Mouse (Mus musculus): Measurements from ENCODE around the gene Nfyc. TPM values are rescaled to one million over a fixed set of nuclear protein-coding genes. Genes with fewer than 3 reads are reported as not detected.

Gene Nfyc
- total and polyA plus RNA-seq, 3 experiments, result 39.5 to 178 (median 64.8) TPM

- no peaks in the 10 kb centered on the region for H3K9me3 ChIP-seq (replicated peaks; ENCODE audit: insufficient read depth, low read length)
- H3K79me2 ChIP-seq (ENCODE audit: control insufficient read depth, insufficient read depth, low read length, poor library complexity), result no peaks in the 10 kb centered on the region
- H3K36me3 ChIP-seq (ENCODE audit: control insufficient read depth in 1 of 2, insufficient read depth in 2 of 2, low read length in 2 of 2), result no peaks in the 10 kb centered on the region
- no peak for TF ChIP-seq USF2 (IDR thresholded peaks at IDR 0.05; ENCODE audit: borderline replicate concordance in 1 of 2, insufficient read depth in 1 of 2, low read depth in 1 of 2, low read length in 2 of 2)
- peaks cover 10 to 11% of the 10 kb centered on the region in 2 experiments for H3K27me3 ChIP-seq (ENCODE audit: control insufficient read depth in 1 of 2, insufficient read depth in 2 of 2, low read length in 2 of 2)
- H3K4me1 ChIP-seq (ENCODE audit: control insufficient read depth in 1 of 2, insufficient read depth in 2 of 2, low read length in 2 of 2), result no peaks in the 10 kb centered on the region
- no peak overlapping the region for H3K27ac ChIP-seq (ENCODE audit: control insufficient read depth, low read depth, low read length)
- no peak overlapping the region for H3K9ac ChIP-seq (ENCODE audit: control insufficient read depth, low read depth, low read length, poor library complexity, severe bottlenecking)
- DNase-seq (ENCODE audit: low read depth, low spot score), result no peak
- H3K4me3 ChIP-seq (ENCODE audit: control insufficient read depth in 1 of 2, insufficient read depth in 1 of 2, low read depth in 2 of 2, low read length in 2 of 2), result no peak overlapping the region
These were observed 112.2 kb downstream of the Nfyc start for GRCm38 (mm10) chr4:120719152-120719551.

- Histone ChIP-seq H3K79me2 (ENCODE audit: control insufficient read depth, insufficient read depth, low read length, poor library complexity) (no peaks in the 10 kb centered on the region), H3K4me1 (ENCODE audit: control insufficient read depth in 1 of 2, insufficient read depth in 2 of 2, low read length in 2 of 2) (no peaks in the 10 kb centered on the region), H3K36me3 (ENCODE audit: control insufficient read depth in 1 of 2, insufficient read depth in 2 of 2, low read length in 2 of 2) (no peaks in the 10 kb centered on the region), H3K9ac (ENCODE audit: control insufficient read depth, low read depth, low read length, poor library complexity, severe bottlenecking) (no peak overlapping the region), H3K4me3 (ENCODE audit: control insufficient read depth in 1 of 2, insufficient read depth in 1 of 2, low read depth in 2 of 2, low read length in 2 of 2) (no peak overlapping the region), H3K27me3 (ENCODE audit: control insufficient read depth in 1 of 2, insufficient read depth in 2 of 2, low read length in 2 of 2) (peaks cover 0 to 5% of the 10 kb centered on the region in 2 experiments; a peak in 3 of 4 replicates), H3K27ac (ENCODE audit: control insufficient read depth, low read depth, low read length) (no peak overlapping the region), H3K9me3 (replicated peaks; ENCODE audit: insufficient read depth, low read length) (no peaks in the 10 kb centered on the region)
- TF ChIP-seq USF1 (IDR thresholded peaks at IDR 0.05; ENCODE audit: low read depth, low read length), result no peak
- TF ChIP-seq GATA1 (IDR thresholded peaks at IDR 0.05; ENCODE audit: low read depth, low read length), result no peak
- no peak for TF ChIP-seq USF2 (IDR thresholded peaks at IDR 0.05; ENCODE audit: borderline replicate concordance in 1 of 2, insufficient read depth in 1 of 2, low read depth in 1 of 2, low read length in 2 of 2)
- no peak for TF ChIP-seq E2F4 (IDR thresholded peaks at IDR 0.05; ENCODE audit: borderline replicate concordance, low read depth, low read length)
- no peak for TF ChIP-seq MEF2A (IDR thresholded peaks at IDR 0.05; ENCODE audit: extremely low read depth, insufficient replicate concordance, low read depth, low read length, poor library complexity, severe bottlenecking)
- TF ChIP-seq JUND (IDR thresholded peaks at IDR 0.05; ENCODE audit: low read depth, low read length), result no peak
- TF ChIP-seq POLR2A (IDR thresholded peaks at IDR 0.05; ENCODE audit: control insufficient read depth in 1 of 2, insufficient read depth in 1 of 2, low read depth in 1 of 2, low read length in 2 of 2, poor library complexity in 1 of 2), result no peak
- no peak for TF ChIP-seq EP300 (IDR thresholded peaks at IDR 0.05; ENCODE audit: low read depth in 1 of 2, low read length in 2 of 2)
- TF ChIP-seq ZKSCAN1 (IDR thresholded peaks at IDR 0.05; ENCODE audit: low read depth, low read length), result no peak
- no peak for TF ChIP-seq POLR2AphosphoS5 (IDR thresholded peaks at IDR 0.05; ENCODE audit: borderline replicate concordance, low read depth, low read length)
- TF ChIP-seq MYB (IDR thresholded peaks at IDR 0.05; ENCODE audit: low read depth, low read length), result no peak
- no peak for TF ChIP-seq ETS1 (IDR thresholded peaks at IDR 0.05; ENCODE audit: low read depth, low read length)
- no peak for TF ChIP-seq SIN3A (IDR thresholded peaks at IDR 0.05; ENCODE audit: low read length)
- TF ChIP-seq UBTF (IDR thresholded peaks at IDR 0.05; ENCODE audit: borderline replicate concordance, insufficient read depth, low read depth, low read length), result no peak
- TF ChIP-seq ELF1 (IDR thresholded peaks at IDR 0.05; ENCODE audit: low read depth, low read length), result no peak
- no peak for TF ChIP-seq ZNF384 (IDR thresholded peaks at IDR 0.05; ENCODE audit: low read depth, low read length)
- TF ChIP-seq NELFE (IDR thresholded peaks at IDR 0.05; ENCODE audit: low read depth, low read length), result no peak
- no peak for TF ChIP-seq NRF1 (IDR thresholded peaks at IDR 0.05; ENCODE audit: insufficient read depth, low read depth, low read length, poor library complexity, severe bottlenecking)
- no peak for TF ChIP-seq SMC3 (IDR thresholded peaks at IDR 0.05; ENCODE audit: low read depth, low read length)
- no peak for TF ChIP-seq HCFC1 (IDR thresholded peaks at IDR 0.05; ENCODE audit: low read depth, low read length)
- DNase-seq (ENCODE audit: low read depth, low spot score), result no peak
These were observed 113.8 kb downstream of the Nfyc start for GRCm38 (mm10) chr4:120717591-120717990.

Data from MEL (cell line).